Mouse (Mus musculus): ENCODE data around the gene Ndufs7.
"Not testable (repeated sequence)": the region's sequence is repeated elsewhere in the genome, so short reads cannot be mapped to it uniquely, and the experiment has no call there.

Gene Ndufs7

GRCm38 (mm10) chr10:80242607-80243006 is 6.3 kb upstream of the Ndufs7 start:
- DNase-seq: no peak

- no peak for DNase-seq
Observed at GRCm38 (mm10) chr10:80244791-80245399, 4.0 kb upstream of the Ndufs7 start.

GRCm38 (mm10) chr10:80245600-80245999 is 3.3 kb upstream of the Ndufs7 start:
- peak; percentile 82 for DNase-seq

GRCm38 (mm10) chr10:80247849-80248248 is 1.1 kb upstream of the Ndufs7 start:
- no peak for DNase-seq

- not testable (repeated sequence) for DNase-seq
Observed at GRCm38 (mm10) chr10:80248437-80248836, 484 bp upstream of the Ndufs7 start.

- no peak for DNase-seq
Observed at GRCm38 (mm10) chr10:80250059-80250458, 1.1 kb downstream of the Ndufs7 start.

GRCm38 (mm10) chr10:80250573-80250972 is 1.7 kb downstream of the Ndufs7 start:
- no peak for DNase-seq

- no peak for DNase-seq
Observed at GRCm38 (mm10) chr10:80252011-80252410, 3.1 kb downstream of the Ndufs7 start.

GRCm38 (mm10) chr10:80252493-80253274 is 3.8 kb downstream of the Ndufs7 start:
- DNase-seq: no peak

GRCm38 (mm10) chr10:80253551-80253950 is 4.6 kb downstream of the Ndufs7 start:
- no peak for DNase-seq

- DNase-seq: no peak
Observed at GRCm38 (mm10) chr10:80254331-80255297, 5.7 kb downstream of the Ndufs7 start.

GRCm38 (mm10) chr10:80255881-80256535 is 7.1 kb downstream of the Ndufs7 start:
- no peak for DNase-seq

GRCm38 (mm10) chr10:80257936-80258335 is 9.0 kb downstream of the Ndufs7 start:
- DNase-seq: no peak

GRCm38 (mm10) chr10:80258752-80259462 is 10.0 kb downstream of the Ndufs7 start:
- DNase-seq: no peak

- no peak for DNase-seq
Observed at GRCm38 (mm10) chr10:80259463-80259805, 10.5 kb downstream of the Ndufs7 start.

GRCm38 (mm10) chr10:80259861-80260641 is 11.1 kb downstream of the Ndufs7 start:
- peak; percentile 77 for DNase-seq

GRCm38 (mm10) chr10:80260642-80261584 is 12.0 kb downstream of the Ndufs7 start, which contains the start of the genes Gamt and Dazap1:
Gene Gamt (minus strand): TSS chr10:80261012.
Gene Dazap1 (plus strand): TSS chr10:80261486.
- peak; percentile 93 for DNase-seq

- peak; percentile 91 for DNase-seq
Observed at GRCm38 (mm10) chr10:80261585-80261968, 12.7 kb downstream of the Ndufs7 start.

GRCm38 (mm10) chr10:80262169-80262568 is 13.2 kb downstream of the Ndufs7 start:
- DNase-seq: no peak

Data from right cerebral cortex, adult 18-20 months (tissue).